Mouse (Mus musculus) 3T3-L1 (cell line): ENCODE data around the gene Naxd.
"Not testable (repeated sequence)": the region's sequence is repeated elsewhere in the genome, so short reads cannot be mapped to it uniquely, and the experiment has no call there.

Experiments
- DNase-seq: peaks from one replicate; pipeline ENCODE4 v3.0.0-alpha.2; 2015; ENCODE audit warnings: low read depth, low spot score

Naxd gene

GRCm38 (mm10) chr8:11497017-11497990 lies at the start of gene Naxd:
Naxd (plus strand) TSS chr8:11497506.
- DNase-seq, result peak; percentile 92

- DNase-seq, result no peak
These were observed 49.3 kb upstream of the Naxd start for GRCm38 (mm10) chr8:11447910-11448570.

- peak; percentile 71 for DNase-seq
These were observed 46.9 kb upstream of the Naxd start for GRCm38 (mm10) chr8:11450184-11451113.

- no peak for DNase-seq
These were observed 45.2 kb upstream of the Naxd start for GRCm38 (mm10) chr8:11452152-11452551.

DNA sequence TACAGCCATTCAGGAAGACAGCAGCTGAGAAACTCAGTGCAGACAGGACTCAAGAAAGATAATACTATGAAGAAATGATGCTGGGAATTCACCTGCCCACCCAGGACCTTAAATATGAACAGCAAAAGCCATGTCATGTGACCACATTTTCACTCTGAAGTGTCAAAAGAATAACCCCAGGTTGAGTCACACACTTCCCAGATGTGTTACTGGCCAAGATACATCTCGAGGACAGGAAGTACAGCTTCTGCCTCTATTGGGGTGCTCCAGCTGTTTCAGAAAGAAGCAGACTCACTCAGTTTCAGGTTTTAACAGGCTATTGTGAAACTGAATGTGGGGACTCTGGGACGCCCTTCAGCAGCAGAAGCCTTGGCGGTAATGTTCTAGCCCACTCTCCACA lies 44.7 kb upstream of the Naxd start:
- peak; percentile 59 for DNase-seq

GRCm38 (mm10) chr8:11452974-11453373 lies 44.3 kb upstream of the Naxd start:
- peak; percentile 41 for DNase-seq

DNA sequence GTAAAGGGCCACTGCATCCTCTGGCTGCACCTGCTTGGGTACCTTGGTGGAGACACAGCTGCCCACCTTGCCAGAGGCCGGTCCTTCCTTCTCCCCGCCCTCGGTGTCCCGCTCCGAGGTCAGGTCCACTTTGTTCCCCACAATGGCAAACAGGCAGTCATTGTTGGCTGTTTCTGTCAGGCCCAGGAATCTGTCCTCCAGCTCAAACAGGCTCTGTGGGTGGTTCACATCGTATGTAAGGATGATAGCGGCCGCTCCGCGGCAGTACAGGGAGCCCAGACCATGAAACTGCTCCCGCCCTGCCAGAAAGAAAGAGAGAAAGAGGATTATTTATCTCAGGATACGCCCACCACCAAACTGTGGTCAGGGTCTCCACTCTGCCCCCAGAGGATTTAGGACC lies 43.1 kb upstream of the Naxd start:
- DNase-seq, result no peak

DNA sequence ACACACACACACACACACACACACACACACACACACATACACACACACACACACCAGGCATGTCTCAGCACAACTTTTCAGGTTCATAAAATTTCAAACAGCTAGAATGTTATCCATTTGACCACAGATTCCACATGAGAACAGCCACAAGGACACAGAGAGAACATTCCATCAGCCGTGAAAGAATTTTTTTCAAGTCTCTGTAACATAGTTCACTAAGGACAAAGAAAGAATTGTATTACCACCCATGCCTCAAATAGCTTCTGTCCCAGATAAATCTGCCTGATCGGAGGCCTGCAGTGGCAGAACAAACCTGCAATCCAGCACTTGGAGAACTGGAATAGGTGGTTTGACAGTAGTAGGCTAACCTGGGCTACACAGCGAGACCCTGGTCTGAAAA lies 40.0 kb upstream of the Naxd start:
- DNase-seq, result peak; percentile 44

GRCm38 (mm10) chr8:11457981-11458836 lies 39.1 kb upstream of the Naxd start:
- no peak for DNase-seq

GRCm38 (mm10) chr8:11459016-11459415 lies 38.3 kb upstream of the Naxd start:
- DNase-seq, result no peak

- DNase-seq, result no peak
These were observed 36.4 kb upstream of the Naxd start for GRCm38 (mm10) chr8:11460934-11461333.

- no peak for DNase-seq
These were observed 35.5 kb upstream of the Naxd start for GRCm38 (mm10) chr8:11461847-11462246.

GRCm38 (mm10) chr8:11462641-11463040 lies 34.7 kb upstream of the Naxd start:
- DNase-seq, result no peak

GRCm38 (mm10) chr8:11463541-11463888 lies 33.8 kb upstream of the Naxd start:
- DNase-seq, result no peak

GRCm38 (mm10) chr8:11463889-11464706 lies 33.2 kb upstream of the Naxd start:
- peak; percentile 64 for DNase-seq

DNA sequence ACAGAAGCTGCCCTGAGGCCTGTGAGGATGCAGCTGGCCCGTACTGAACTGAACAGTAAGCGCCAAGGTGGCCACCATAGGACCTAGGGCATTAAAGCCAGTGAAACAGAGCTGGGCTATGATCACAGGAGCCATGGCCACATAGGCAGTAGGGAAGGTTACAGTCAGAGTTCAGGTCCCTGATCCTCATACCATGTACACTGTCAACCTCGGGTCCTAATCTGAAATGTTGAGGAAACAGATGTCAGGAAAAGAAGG lies 32.7 kb upstream of the Naxd start:
- DNase-seq, result no peak

GRCm38 (mm10) chr8:11465619-11466018 lies 31.7 kb upstream of the Naxd start:
- no peak for DNase-seq

DNA sequence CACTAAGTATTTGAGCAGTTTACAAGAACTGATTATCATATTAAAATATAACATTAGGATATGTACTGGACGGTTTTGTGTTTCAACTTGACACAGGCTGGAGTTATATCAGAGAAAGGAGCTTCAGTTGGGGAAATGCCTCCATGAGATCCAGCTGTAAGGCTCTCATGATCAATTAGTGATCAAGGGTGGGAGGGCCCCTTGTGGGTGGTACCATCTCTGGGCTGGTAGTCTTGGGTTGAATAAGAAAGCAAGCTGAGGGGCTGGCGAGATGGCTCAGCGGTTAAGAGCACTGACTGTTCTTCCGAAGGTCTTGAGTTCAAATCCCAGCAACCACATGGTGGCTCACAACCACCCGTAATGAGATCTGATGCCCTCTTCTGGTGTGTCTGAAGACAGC lies 30.8 kb upstream of the Naxd start:
- not testable (repeated sequence) for DNase-seq

DNA sequence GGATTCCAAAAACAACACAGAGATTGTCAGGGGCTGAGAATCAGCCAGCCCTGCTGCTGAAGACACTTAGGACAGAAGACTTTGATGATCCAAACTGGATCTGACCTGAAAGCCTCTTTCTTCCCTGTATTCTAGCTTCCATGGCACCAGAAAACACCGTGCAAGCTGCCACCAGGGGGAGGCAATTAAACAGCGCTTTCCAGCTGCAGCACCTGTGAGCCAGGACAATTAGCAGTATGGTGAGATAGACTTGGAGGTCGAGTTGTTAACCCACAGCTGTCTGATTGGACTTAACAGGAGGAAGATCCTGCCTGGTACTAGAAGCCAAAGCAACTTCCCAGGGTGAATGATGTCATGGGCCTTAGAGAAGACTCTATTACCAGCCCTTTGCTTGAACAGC lies 28.2 kb upstream of the Naxd start:
- peak; percentile 34 for DNase-seq

- no peak for DNase-seq
These were observed 26.6 kb upstream of the Naxd start for GRCm38 (mm10) chr8:11470694-11471093.
